Mouse (Mus musculus): ENCODE data around the gene Kctd15. TPM values are rescaled to one million over a fixed set of nuclear protein-coding genes. Genes with fewer than 3 reads are reported as not detected.
A peak's percentile ranks its signal among the peaks of the same experiment; 100 is the strongest.

The Kctd15 gene
- polyA plus RNA-seq, 1 experiment from 2014 or later = 63.8 TPM

DNA sequence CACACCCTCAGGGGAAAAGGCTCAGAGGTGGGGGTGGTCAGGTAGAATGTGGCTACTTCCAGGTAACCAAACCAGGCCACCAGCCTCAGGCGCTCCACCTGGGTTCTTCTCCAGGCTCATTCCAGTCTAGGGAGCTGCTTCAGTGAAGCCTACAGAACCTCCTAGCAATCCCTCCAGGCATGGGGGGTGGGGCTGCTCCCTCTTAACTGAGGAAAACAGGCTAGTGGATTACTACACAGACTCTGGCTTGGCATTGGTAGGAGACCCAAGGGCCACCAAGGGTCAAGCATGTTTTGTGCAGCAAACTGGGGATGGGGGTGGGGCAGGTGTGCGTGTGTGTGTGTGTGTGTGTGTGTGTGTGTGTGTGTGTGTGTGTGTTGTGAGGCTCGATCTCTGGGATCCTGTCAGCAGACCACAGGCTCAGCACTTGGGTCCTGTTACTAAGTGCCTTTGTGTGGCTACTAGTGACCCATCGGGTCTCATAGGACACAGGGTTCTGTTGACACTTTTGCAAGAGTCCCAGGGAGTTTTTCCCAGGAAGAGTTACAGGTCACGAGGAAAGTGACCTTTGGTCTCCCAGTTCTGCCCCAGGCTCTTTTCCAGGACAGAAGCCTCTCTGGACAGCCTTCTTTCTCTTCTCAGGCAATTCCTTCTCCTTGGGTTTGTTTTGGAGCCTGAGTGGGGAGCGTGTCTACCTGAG is 3.0 kb upstream of the Kctd15 start:
- DNase-seq (ENCODE audit: low spot score) = no peak
- no peaks in the 10 kb centered on the region for H3K36me3 ChIP-seq (replicated peaks)
- H3K4me1 ChIP-seq = peaks cover 38% of the 10 kb centered on the region

DNA sequence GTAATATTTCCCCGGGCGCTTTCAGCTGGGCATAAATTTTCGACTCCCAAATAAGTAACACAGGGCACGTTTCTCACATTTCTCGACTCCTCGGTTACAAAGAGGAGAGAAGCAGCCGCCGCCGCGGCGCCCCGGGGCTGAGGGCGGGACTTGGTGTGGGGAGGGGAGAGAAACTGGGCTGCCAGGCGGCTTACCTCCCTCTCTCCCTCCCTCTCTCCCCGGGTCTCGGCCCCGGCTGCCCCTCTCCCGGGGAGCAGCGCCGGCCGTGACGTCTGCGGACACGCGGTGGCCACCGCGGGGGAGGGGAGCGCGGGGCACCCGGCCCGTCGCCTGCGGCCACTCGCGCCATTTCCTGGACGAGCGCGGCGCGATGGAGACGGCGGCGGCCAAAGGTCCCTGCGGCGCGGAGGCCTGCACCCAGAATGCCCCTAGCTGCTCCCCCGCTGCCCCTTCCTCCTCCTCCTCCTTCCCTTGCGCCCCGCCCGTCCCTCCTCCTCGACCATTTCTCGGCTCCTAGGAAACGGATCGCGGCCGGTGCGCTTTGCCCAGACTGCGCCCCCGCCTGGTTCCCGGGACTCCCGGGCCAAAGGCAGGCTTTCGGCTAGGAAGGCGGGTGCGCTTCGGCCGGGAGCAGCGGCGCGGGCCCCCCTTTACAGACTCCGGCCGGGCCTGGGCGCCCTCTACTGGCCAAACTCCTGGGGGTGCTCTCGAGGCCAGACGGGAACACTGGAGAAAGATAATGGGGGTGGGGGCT is 1.3 kb downstream of the Kctd15 start:
- WGBS = under 1% methylated on average over 66 of the region's 74 CpGs
- Histone ChIP-seq H3K36me3 (replicated peaks) (peaks cover 14% of the 10 kb centered on the region), H3K4me1 (peaks cover 45% of the 10 kb centered on the region), H3K27me3 (replicated peaks; ENCODE audit: low read depth, poor library complexity, severe bottlenecking) (no peaks in the 10 kb centered on the region), H3K4me3 (peak overlapping the region; percentile 92), H3K9me3 (no peaks in the 10 kb centered on the region), H3K27ac (replicated peaks) (peak overlapping the region; percentile 100)
- DNase-seq (ENCODE audit: low spot score) = peak; percentile 96

More for the DNA sequence above, 3.0 kb upstream of the Kctd15 start:
- WGBS = 44% methylated on average over 6 of the region's 6 CpGs
- Histone ChIP-seq H3K27ac (replicated peaks) (0 out of 2 replicates have a peak overlapping the region, but pooled peaks have one; percentile 19), H3K27me3 (replicated peaks; ENCODE audit: low read depth, poor library complexity, severe bottlenecking) (no peaks in the 10 kb centered on the region), H3K9me3 (no peaks in the 10 kb centered on the region), H3K4me3 (no peak overlapping the region)

DNA sequence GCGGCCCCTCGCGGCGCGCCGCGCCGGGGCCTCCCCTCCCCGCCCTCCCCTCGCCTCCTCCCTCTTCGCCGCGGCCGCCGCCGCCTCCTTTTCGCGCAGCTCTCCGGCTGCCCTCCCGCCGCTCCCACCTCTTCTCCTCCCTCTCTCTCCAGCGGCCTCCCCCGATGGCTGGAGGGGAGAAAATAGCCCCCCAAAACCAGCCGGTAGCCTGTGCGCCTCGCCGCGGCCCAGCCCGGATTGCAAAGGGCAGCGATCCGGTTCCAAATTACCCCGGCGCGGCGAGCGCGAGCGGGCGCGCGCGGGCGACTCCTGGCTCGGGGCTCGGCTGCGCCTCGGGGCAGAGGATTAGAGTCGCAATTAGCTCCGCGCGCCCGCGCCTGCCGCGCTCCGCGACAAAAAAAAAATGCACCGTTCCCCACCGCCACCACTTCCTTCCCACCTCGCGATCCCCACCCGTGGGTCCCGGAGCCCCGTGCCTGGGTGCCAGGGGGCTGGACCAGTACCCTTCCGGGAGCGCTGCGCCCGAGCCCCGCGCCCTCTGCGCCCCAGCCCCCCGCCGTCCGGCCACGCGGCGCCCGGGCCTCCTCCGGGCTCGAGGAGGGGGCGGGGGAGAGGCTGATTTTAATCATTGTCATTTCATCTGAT is 2.0 kb downstream of the Kctd15 start:
- WGBS = under 1% methylated on average over 59 of the region's 81 CpGs
- peak; percentile 79 for DNase-seq (ENCODE audit: low spot score)
- H3K9me3 ChIP-seq = no peaks in the 10 kb centered on the region
- H3K4me3 ChIP-seq = peak overlapping the region; percentile 92
- peaks cover 41% of the 10 kb centered on the region for H3K4me1 ChIP-seq
- peaks cover 21% of the 10 kb centered on the region for H3K36me3 ChIP-seq (replicated peaks)
- H3K27me3 ChIP-seq (replicated peaks; ENCODE audit: low read depth, poor library complexity, severe bottlenecking) = no peaks in the 10 kb centered on the region
- peak overlapping the region; percentile 100 for H3K27ac ChIP-seq (replicated peaks)

DNA sequence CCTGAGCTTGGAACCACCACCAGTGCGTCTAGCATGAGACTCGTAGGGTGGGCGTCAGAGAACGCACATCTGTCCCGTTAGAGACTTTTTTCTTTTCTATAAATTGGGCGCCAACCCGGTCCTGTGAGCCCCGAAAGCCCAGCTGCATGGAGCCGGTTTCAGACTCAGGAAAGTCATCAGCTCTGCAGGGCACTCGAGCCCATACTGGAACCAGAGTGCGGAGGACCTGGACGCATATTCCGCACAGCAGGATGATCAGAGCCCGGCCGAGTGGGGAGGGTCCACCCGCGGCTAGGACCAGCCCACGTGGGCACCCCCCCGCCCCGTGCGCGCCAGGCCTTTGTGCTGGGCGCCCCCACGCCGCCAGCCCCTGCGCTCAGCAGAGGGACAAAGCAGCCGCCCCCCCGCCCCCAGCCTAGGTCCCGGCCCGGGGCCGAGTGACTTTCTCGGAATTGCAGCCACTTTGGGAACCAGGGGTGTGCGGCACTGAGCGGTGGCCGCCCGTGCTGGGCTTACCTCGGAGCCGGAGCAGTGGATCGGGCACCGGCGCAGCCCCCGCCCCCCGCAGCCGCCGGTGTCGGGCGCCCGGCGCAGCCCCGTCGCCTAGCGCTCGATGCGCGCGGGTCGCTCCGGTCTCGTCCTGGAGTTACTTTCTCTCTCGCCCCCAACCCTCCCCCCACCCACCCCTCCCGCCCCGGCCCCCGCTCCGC is 2.6 kb downstream of the Kctd15 start:
- no peaks in the 10 kb centered on the region for H3K27me3 ChIP-seq (replicated peaks; ENCODE audit: low read depth, poor library complexity, severe bottlenecking)

DNA sequence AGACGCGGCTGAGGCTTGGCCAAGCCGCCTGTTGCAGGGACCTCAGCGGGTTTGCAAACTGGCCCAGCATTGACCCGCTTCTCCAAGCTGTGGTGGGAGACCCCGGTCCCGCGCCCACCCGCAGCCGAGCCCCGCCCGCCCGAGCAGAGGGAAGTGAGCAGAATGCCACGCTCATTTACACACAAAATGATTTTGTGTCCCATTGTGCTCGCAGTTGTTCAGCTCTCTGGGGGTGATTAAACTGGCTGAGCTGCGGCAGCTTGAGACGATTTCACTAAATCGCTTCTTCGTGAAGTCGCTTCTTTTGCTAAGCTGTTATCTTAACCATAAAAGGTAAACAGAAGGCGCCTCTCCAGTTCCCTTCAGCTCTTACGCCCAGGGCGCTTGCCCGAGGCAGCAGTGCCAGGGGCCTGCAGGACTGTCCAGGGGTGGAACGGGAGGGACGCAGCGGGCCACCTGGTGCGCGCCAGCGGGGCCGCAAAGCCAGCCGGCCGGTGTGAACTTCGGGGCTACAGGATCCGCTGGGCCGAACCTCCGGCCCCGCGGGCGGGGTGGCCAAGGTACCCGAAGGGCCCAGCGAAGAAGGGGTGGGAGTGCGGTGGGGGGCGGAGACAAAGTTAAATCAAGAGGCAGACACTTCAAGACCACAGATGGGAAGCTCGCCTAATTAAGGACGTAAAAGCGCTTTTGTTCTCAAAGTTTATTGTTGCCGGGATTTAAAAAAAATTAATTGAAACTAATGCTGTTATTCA is 3.6 kb downstream of the Kctd15 start:
- Histone ChIP-seq H3K9me3 (no peaks in the 10 kb centered on the region), H3K4me3 (peak overlapping the region; percentile 92), H3K36me3 (replicated peaks) (peaks cover 38% of the 10 kb centered on the region), H3K27me3 (replicated peaks; ENCODE audit: low read depth, poor library complexity, severe bottlenecking) (no peaks in the 10 kb centered on the region), H3K4me1 (peaks cover 35% of the 10 kb centered on the region), H3K27ac (replicated peaks) (peak overlapping the region; percentile 100)
- WGBS = under 1% methylated on average over 48 of the region's 48 CpGs
- peak; percentile 74 for DNase-seq (ENCODE audit: low spot score)

More for the DNA sequence above, 2.6 kb downstream of the Kctd15 start:
- Histone ChIP-seq H3K4me3 (peak overlapping the region; percentile 92), H3K9me3 (no peaks in the 10 kb centered on the region), H3K27ac (replicated peaks) (peak overlapping the region; percentile 100), H3K36me3 (replicated peaks) (peaks cover 28% of the 10 kb centered on the region), H3K4me1 (peaks cover 35% of the 10 kb centered on the region)
- peak; percentile 82 for DNase-seq (ENCODE audit: low spot score)
- under 1% methylated on average over 60 of the region's 64 CpGs for WGBS

DNA sequence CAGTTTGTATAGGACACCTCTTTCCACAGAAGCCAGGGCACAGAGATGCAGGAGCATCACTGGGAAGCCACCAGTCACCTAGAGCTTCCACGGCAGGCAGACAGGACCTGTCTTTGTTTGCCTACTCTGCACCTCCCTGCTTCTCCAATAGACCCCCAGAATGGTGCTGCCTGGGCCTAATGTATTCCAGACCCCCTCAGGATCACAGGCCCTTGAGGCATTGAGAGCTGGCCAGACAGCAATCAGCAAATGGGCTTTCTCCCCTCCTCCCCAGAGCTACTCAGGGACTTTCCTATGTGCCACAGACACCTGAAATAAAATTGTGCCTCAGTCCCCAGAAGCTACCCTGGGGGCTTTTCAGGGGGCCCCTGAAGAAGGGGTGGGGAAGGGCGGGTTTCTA is 5.2 kb downstream of the Kctd15 start:
- peak overlapping the region; percentile 100 for H3K27ac ChIP-seq (replicated peaks)
- no peaks in the 10 kb centered on the region for H3K27me3 ChIP-seq (replicated peaks; ENCODE audit: low read depth, poor library complexity, severe bottlenecking)
- peak overlapping the region; percentile 92 for H3K4me3 ChIP-seq
- 26% methylated on average over 2 of the region's 2 CpGs for WGBS
- H3K4me1 ChIP-seq = peaks cover 33% of the 10 kb centered on the region
- no peaks in the 10 kb centered on the region for H3K9me3 ChIP-seq
- DNase-seq (ENCODE audit: low spot score) = peak; percentile 65
- H3K36me3 ChIP-seq (replicated peaks) = peaks cover 53% of the 10 kb centered on the region

DNA sequence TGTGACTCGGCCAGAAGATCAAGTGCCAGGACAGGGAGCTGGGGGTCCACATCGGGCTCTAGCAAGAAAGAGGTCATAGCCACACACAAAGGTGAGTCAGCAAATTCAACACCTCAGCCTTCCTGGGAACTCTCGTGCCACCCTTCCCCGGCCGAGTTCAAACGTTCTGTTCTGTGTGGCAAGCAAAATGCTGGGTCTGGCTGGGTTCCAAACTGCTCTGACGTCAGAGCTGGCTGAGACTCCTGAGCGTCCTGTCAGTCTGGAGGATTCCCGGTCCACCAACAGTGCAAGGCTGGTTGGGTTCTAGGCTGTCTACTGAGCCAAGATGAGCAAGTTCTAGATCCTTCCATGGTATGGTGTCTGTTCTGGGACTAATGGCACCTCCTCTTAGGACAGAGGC is 9.5 kb downstream of the Kctd15 start:
- Histone ChIP-seq H3K27ac (replicated peaks) (no peak overlapping the region), H3K4me3 (no peak overlapping the region), H3K36me3 (replicated peaks) (peaks cover 96% of the 10 kb centered on the region), H3K4me1 (peaks cover 16% of the 10 kb centered on the region), H3K9me3 (no peaks in the 10 kb centered on the region), H3K27me3 (replicated peaks; ENCODE audit: low read depth, poor library complexity, severe bottlenecking) (no peaks in the 10 kb centered on the region)
- no peak for DNase-seq (ENCODE audit: low spot score)
- WGBS = 90% methylated on average over 9 of the region's 9 CpGs

DNA sequence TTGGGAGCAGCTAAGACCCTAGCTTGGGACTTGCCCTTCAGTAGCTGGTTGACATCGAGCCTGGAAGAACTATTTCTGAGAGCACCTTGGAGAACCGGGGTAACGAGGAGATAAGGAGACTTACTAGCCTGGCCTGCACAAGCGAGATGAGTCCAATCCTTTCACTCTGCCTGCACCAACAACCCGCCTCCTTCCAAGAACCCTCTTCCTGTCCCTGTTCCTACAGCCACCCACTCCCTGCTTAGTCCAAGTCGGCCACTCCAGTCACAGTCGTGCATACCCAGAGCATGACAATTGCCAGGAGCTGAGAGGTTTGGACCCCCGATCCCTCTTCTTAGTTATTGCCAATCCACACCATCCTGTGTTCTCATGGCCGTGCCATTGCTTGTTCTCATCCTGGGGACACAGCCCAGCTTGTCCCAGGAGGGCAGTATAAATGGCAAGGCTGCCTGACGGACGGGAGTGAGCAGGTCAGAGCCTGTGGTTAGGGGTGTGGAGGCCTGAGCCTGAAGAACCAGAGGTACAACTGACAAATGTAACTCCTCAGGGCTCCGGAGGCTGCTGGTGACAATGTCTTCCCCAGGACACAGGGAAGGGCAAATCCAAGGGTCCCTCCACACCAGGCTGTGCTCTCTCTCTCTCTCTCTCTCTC is 10.3 kb downstream of the Kctd15 start:
- DNase-seq (ENCODE audit: low spot score) = no peak
- peaks cover 100% of the 10 kb centered on the region for H3K36me3 ChIP-seq (replicated peaks)
- H3K4me3 ChIP-seq = no peak overlapping the region
- H3K4me1 ChIP-seq = peaks cover 8% of the 10 kb centered on the region
- H3K27ac ChIP-seq (replicated peaks) = no peak overlapping the region
- 91% methylated on average over 12 of the region's 12 CpGs for WGBS
- no peaks in the 10 kb centered on the region for H3K9me3 ChIP-seq
- H3K27me3 ChIP-seq (replicated peaks; ENCODE audit: low read depth, poor library complexity, severe bottlenecking) = no peaks in the 10 kb centered on the region

DNA sequence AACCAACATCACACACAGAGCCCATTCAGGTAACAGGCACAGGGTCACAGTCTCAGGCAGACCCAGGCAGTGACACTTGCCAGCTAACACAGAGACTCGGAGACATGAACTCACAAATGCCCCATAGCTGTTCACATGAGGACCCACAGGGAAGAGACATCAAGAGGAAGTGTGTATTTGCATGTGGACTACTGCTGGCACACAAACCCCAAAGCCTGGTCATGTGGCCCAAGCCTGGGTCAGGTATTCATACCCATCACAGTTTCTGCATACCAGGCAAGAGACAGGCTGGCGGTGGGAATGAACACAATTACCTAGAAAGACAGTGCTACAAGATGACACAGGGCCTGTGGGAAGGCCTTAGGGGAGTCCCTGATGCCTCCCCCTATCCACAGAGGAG is 10.9 kb downstream of the Kctd15 start:
- H3K36me3 ChIP-seq (replicated peaks) = peaks cover 100% of the 10 kb centered on the region
- DNase-seq (ENCODE audit: low spot score) = no peak
- no peaks in the 10 kb centered on the region for H3K9me3 ChIP-seq
- H3K27ac ChIP-seq (replicated peaks) = no peak overlapping the region
- peaks cover 2% of the 10 kb centered on the region for H3K4me1 ChIP-seq
- 93% methylated on average over 2 of the region's 2 CpGs for WGBS
- H3K27me3 ChIP-seq (replicated peaks; ENCODE audit: low read depth, poor library complexity, severe bottlenecking) = no peaks in the 10 kb centered on the region
- H3K4me3 ChIP-seq = no peak overlapping the region

DNA sequence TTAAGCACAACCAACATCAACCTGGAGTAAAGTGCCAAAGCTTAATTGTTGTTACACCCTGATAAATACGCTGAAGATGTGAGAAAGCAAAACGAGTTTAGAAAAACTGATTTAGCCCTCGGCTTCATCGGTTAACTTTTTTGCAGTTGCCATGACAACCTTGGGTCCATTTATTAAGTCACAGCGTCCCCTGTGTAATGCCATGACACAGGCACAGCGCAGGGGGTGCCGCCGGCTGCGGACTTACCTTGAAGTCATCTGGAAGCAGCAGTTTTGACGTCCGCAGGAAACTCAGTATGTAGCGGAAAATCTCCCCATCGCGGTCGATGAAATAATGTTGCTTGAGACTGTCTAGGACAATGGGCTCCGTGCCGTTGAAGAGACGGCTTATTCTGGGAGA is 11.9 kb downstream of the Kctd15 start:
- WGBS = 92% methylated on average over 18 of the region's 18 CpGs
- H3K4me1 ChIP-seq = no peaks in the 10 kb centered on the region
- H3K36me3 ChIP-seq (replicated peaks) = peaks cover 100% of the 10 kb centered on the region
- no peaks in the 10 kb centered on the region for H3K27me3 ChIP-seq (replicated peaks; ENCODE audit: low read depth, poor library complexity, severe bottlenecking)
- DNase-seq (ENCODE audit: low spot score) = no peak
- H3K4me3 ChIP-seq = no peak overlapping the region
- no peak overlapping the region for H3K27ac ChIP-seq (replicated peaks)
- no peaks in the 10 kb centered on the region for H3K9me3 ChIP-seq

DNA sequence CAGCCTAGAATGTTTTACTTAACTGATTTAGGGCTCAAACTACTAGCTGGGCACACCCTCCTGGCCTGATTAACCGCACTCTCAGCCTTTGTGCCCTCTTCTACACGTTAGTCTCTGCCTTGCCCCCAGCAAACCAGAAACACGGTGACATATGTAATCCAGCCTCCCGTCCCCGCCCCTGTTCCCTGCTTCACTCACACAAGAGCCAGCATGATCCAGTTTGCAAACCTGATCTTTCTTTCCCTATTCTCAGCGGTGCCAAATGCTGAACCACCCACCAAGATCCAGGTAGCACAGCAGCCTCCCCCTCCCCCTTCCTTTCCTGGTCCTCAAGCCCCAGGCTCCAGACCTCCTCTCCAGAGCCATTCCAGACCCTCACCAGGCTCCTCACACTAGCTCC is 13.2 kb downstream of the Kctd15 start:
- DNase-seq (ENCODE audit: low spot score) = no peak
- Histone ChIP-seq H3K27ac (replicated peaks) (no peak overlapping the region), H3K36me3 (replicated peaks) (peaks cover 100% of the 10 kb centered on the region), H3K9me3 (no peaks in the 10 kb centered on the region), H3K27me3 (replicated peaks; ENCODE audit: low read depth, poor library complexity, severe bottlenecking) (no peaks in the 10 kb centered on the region), H3K4me1 (no peaks in the 10 kb centered on the region), H3K4me3 (no peak overlapping the region)
- WGBS = 86% methylated on average over 6 of the region's 6 CpGs

Data from embryonic facial prominence, embryonic 10.5 days (tissue).